Mouse (Mus musculus) urinary bladder, postnatal 25 days (tissue): ENCODE results near the gene Tat.
"Not testable (repeated sequence)": the region's sequence is repeated elsewhere in the genome, so short reads cannot be mapped to it uniquely, and the experiment has no call there.

Source experiments
- DNase-seq: peaks from one replicate; pipeline ENCODE4 v3.0.0; 2022; ENCODE audit warnings: low spot score

The Tat gene

GRCm38 (mm10) chr8:109983944-109984343 is 6.3 kb upstream of the Tat start:
- DNase-seq = no peak

- no peak for DNase-seq
These were observed 3.9 kb upstream of the Tat start for GRCm38 (mm10) chr8:109986384-109986783.

- no peak for DNase-seq
These were observed 2.5 kb upstream of the Tat start for GRCm38 (mm10) chr8:109987776-109988175.

- no peak for DNase-seq
These were observed 1.1 kb upstream of the Tat start for GRCm38 (mm10) chr8:109989151-109989550.

GRCm38 (mm10) chr8:109992166-109992565 is 1.9 kb downstream of the Tat start:
- DNase-seq = no peak

- DNase-seq = no peak
These were observed 2.7 kb downstream of the Tat start for GRCm38 (mm10) chr8:109992951-109993350.

- no peak for DNase-seq
These were observed 7.1 kb downstream of the Tat start for GRCm38 (mm10) chr8:109997381-109997780.

GRCm38 (mm10) chr8:109998066-109998465 is 7.8 kb downstream of the Tat start:
- no peak for DNase-seq

- DNase-seq = no peak
These were observed 9.7 kb downstream of the Tat start for GRCm38 (mm10) chr8:109999974-110000373.

GRCm38 (mm10) chr8:110002953-110003352 is 12.7 kb downstream of the Tat start:
- no peak for DNase-seq

GRCm38 (mm10) chr8:110004300-110004699 is 14.1 kb downstream of the Tat start:
- no peak for DNase-seq

- DNase-seq = no peak
These were observed 16.2 kb downstream of the Tat start for GRCm38 (mm10) chr8:110006312-110007023.

- DNase-seq = no peak
These were observed 18.2 kb downstream of the Tat start for GRCm38 (mm10) chr8:110008228-110008994.

GRCm38 (mm10) chr8:110008995-110009446 is 18.8 kb downstream of the Tat start:
- DNase-seq = no peak

- peak; percentile 35 for DNase-seq
These were observed 20.6 kb downstream of the Tat start for GRCm38 (mm10) chr8:110010868-110011267.

- DNase-seq = no peak
These were observed 31.8 kb downstream of the Tat start for GRCm38 (mm10) chr8:110022081-110022480.

- DNase-seq = no peak
These were observed 32.6 kb downstream of the Tat start for GRCm38 (mm10) chr8:110022768-110023344.

GRCm38 (mm10) chr8:110033771-110034170 is 43.5 kb downstream of the Tat start:
- not testable (repeated sequence) for DNase-seq

- DNase-seq = no peak
These were observed 44.1 kb downstream of the Tat start for GRCm38 (mm10) chr8:110034331-110034730.

- DNase-seq = no peak
These were observed 45.9 kb downstream of the Tat start for GRCm38 (mm10) chr8:110036156-110036555.

GRCm38 (mm10) chr8:110039216-110039615 is 49.0 kb downstream of the Tat start:
- DNase-seq = no peak

- DNase-seq = no peak
These were observed 49.4 kb downstream of the Tat start, which contains the start of gene Chst4 for GRCm38 (mm10) chr8:110039659-110040058. Chst4 (minus strand) TSS chr8:110039740.

- DNase-seq = no peak
These were observed 50.3 kb downstream of the Tat start for GRCm38 (mm10) chr8:110040509-110040908.
